Mouse (Mus musculus) embryonic facial prominence, embryonic 15.5 days (tissue): ENCODE results near the gene Sec24a. TPM values are rescaled to one million over a fixed set of nuclear protein-coding genes. Genes with fewer than 3 reads are reported as not detected.

Experiments used
- ATAC-seq: fragments of 200-750 bp; cut with Nextera tagmentation; 2 replicates; pipeline ENCODE4 v1.8.0; 2017; ENCODE audit warnings: low read depth, moderate TSS enrichment; ENCODE audit not compliant: insufficient number of reproducible peaks, low FRiP score, low TSS enrichment
- H3K27ac ChIP-seq: fragments of 300-500 bp; sonication (generic); replicated peaks from 2 replicates; pipeline ENCODE4 v1.5.1; 2015; ENCODE audit warnings: mild to moderate bottlenecking, inconsistent platforms
- H3K27me3 ChIP-seq: fragments of 300-500 bp; sonication (generic); 2 replicates; pipeline ENCODE4 v1.6.1; 2015; ENCODE audit warnings: inconsistent platforms
- H3K36me3 ChIP-seq: fragments of 300-500 bp; sonication (generic); 2 replicates; pipeline ENCODE4 v1.6.1; 2015; ENCODE audit warnings: mild to moderate bottlenecking, inconsistent platforms
- H3K4me1 ChIP-seq: fragments of 300-500 bp; sonication (generic); 2 replicates; pipeline ENCODE4 v1.6.1; 2015; ENCODE audit warnings: inconsistent platforms
- H3K4me2 ChIP-seq: fragments of 300-500 bp; sonication (generic); replicated peaks from 2 replicates; pipeline ENCODE4 v1.6.1; 2015; ENCODE audit warnings: mild to moderate bottlenecking, inconsistent platforms
- H3K4me3 ChIP-seq: fragments of 300-500 bp; sonication (generic); replicated peaks from 2 replicates; pipeline ENCODE4 v1.5.1; 2015; ENCODE audit warnings: mild to moderate bottlenecking, inconsistent platforms
- H3K9ac ChIP-seq: fragments of 300-500 bp; sonication (generic); 2 replicates; pipeline ENCODE4 v1.6.1; 2015; ENCODE audit warnings: inconsistent platforms
- H3K9me3 ChIP-seq: fragments of 300-500 bp; sonication (generic); replicated peaks from 2 replicates; pipeline ENCODE4 v1.6.1; 2016; ENCODE audit warnings: inconsistent platforms
- WGBS: fragments of 180-500 bp; shearing (Covaris S2); methylation state at CpG from one replicate; pipeline ENCODE4 v1.1.7; 2015; 5-methylcytosine and 5-hydroxymethylcytosine counted together
- polyA plus RNA-seq: library from polyadenylated mRNA; unstranded; fragments of >200 nt; fragmentation: Nextera tagmentation; extraction: Ambion mirVana; gene quantifications from 2 replicates; pipeline ENCODE4 v1.2.1, GENCODE M21; 2015

The Sec24a gene
- polyA plus RNA-seq, 1 experiment from 2014 or later = 17.4 TPM

DNA sequence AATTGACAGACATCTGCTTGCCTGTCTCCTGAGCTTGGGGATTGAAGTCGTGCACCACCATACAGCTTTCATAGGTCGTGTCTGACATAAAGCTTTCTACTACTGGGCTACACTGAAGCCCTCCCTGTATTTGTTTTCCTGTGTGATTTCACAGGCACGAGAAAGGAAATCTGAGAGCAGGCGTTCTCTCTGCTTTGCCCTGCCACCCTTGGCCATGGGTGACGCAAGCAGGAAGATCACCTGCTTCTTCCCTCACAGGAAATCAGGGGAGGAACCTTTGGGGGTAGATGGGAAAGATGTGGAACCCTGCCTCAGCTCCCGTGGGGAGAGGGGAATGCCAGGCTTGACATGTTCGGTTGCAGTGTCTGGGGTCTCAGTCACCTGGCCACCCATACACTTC, 105.1 kb downstream of the Sec24a start:
- no peaks in the 10 kb centered on the region for H3K36me3 ChIP-seq
- WGBS = 32% methylated on average over 7 of the region's 7 CpGs
- no peak overlapping the region for H3K9ac ChIP-seq
- H3K27me3 ChIP-seq = no peaks in the 10 kb centered on the region
- H3K27ac ChIP-seq = peak overlapping the region; percentile 58
- H3K4me3 ChIP-seq = no peak overlapping the region
- no peaks in the 10 kb centered on the region for H3K9me3 ChIP-seq
- ATAC-seq = no peak
- H3K4me1 ChIP-seq = peaks cover 33% of the 10 kb centered on the region
- H3K4me2 ChIP-seq = 0 out of 2 replicates have a peak overlapping the region, but pooled peaks have one; percentile 8

GRCm38 (mm10) chr11:51656798-51657521, 106.5 kb downstream of the Sec24a start:
- H3K27me3 ChIP-seq = no peaks in the 10 kb centered on the region
- H3K4me2 ChIP-seq = no peak overlapping the region
- no peaks in the 10 kb centered on the region for H3K9me3 ChIP-seq
- H3K4me3 ChIP-seq = no peak overlapping the region
- H3K27ac ChIP-seq = no peak overlapping the region
- 61% methylated on average over 10 of the region's 10 CpGs for WGBS
- H3K4me1 ChIP-seq = peaks cover 33% of the 10 kb centered on the region
- ATAC-seq = no peak
- H3K36me3 ChIP-seq = no peaks in the 10 kb centered on the region
- no peak overlapping the region for H3K9ac ChIP-seq

GRCm38 (mm10) chr11:51654891-51655290, 108.5 kb downstream of the Sec24a start:
- H3K27ac ChIP-seq = no peak overlapping the region
- no peak for ATAC-seq
- no peak overlapping the region for H3K9ac ChIP-seq
- WGBS = 82% methylated on average over 3 of the region's 3 CpGs
- H3K4me2 ChIP-seq = no peak overlapping the region
- no peaks in the 10 kb centered on the region for H3K9me3 ChIP-seq
- H3K36me3 ChIP-seq = no peaks in the 10 kb centered on the region
- H3K4me1 ChIP-seq = peaks cover 38% of the 10 kb centered on the region
- no peak overlapping the region for H3K4me3 ChIP-seq
- H3K27me3 ChIP-seq = no peaks in the 10 kb centered on the region

GRCm38 (mm10) chr11:51653736-51654135, 109.7 kb downstream of the Sec24a start:
- H3K9me3 ChIP-seq = no peaks in the 10 kb centered on the region
- peaks cover 42% of the 10 kb centered on the region for H3K4me1 ChIP-seq
- H3K36me3 ChIP-seq = no peaks in the 10 kb centered on the region
- H3K4me3 ChIP-seq = no peak overlapping the region
- H3K27me3 ChIP-seq = no peaks in the 10 kb centered on the region
- WGBS = 85% methylated on average over 6 of the region's 6 CpGs
- no peak overlapping the region for H3K4me2 ChIP-seq
- ATAC-seq = no peak
- no peak overlapping the region for H3K9ac ChIP-seq
- no peak overlapping the region for H3K27ac ChIP-seq

DNA sequence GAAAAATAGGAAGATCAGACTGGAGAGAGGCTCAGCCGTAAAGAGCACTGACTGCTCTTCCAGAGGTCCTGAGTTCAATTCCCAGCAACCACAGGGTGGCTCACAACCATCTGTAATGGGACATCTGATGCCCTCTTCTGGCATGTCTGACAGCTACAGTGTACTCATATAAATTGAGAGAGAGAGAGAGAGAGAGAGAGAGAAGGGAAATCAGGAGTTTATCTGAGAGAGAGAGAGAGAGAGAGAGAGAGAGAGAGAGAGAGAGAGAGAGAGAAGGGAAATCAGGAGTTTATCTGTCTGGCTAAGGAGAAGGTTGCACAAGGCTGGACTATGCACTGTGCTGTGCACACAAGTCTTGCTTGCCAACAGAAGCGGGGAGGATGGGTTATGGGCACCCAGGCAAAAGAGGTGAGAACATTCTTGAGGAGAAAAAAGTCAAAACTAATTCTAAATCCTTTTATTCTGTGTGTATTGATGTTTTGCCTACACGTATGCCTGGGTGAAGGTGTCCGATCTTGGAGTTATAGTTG, 110.5 kb downstream of the Sec24a start:
- ATAC-seq = no peak
- Histone ChIP-seq H3K4me1 (peaks cover 42% of the 10 kb centered on the region), H3K4me3 (no peak overlapping the region), H3K9ac (no peak overlapping the region), H3K36me3 (no peaks in the 10 kb centered on the region), H3K27me3 (no peaks in the 10 kb centered on the region), H3K9me3 (no peaks in the 10 kb centered on the region), H3K27ac (no peak overlapping the region), H3K4me2 (no peak overlapping the region)
- whole genome bisulfite sequencing = 87% methylated on average over 4 of the region's 4 CpGs

GRCm38 (mm10) chr11:51650691-51651515, 112.5 kb downstream of the Sec24a start, which contains the start of the genes N4bp3 and D930048N14Rik:
Gene N4bp3, minus strand, starts transcription at chr11:51650842.
Gene D930048N14Rik, plus strand, starts transcription at chr11:51650954.
- ATAC-seq = peak; percentile 72

DNA sequence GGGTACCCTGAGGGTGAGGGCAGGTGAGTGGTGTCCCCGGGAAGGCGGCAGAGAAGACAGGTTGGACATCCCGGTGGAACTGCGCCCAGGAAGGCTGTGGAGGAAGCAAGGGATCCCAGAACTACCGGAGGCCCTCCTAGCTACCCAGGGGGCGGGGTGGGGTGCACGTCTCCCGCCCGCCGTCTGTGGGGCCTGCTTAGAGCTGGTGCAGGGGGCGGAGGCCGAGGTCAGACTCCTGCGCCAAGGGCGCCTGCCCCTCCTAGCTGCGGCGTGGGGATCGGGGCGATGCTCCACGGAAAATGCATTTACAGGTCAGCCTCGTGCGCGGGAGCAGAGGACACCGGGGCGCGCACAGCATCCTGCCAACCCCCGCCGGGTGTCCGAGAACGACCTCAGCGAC, 113.2 kb downstream of the Sec24a start:
- Histone ChIP-seq H3K36me3 (0 out of 2 replicates have a peak, but pooled peaks cover 4% of the 10 kb centered on the region), H3K27me3 (no peaks in the 10 kb centered on the region), H3K4me3 (peak overlapping the region; percentile 70), H3K27ac (peak overlapping the region; percentile 83), H3K4me2 (peak overlapping the region; percentile 97), H3K9ac (peak overlapping the region; percentile 62), H3K9me3 (no peaks in the 10 kb centered on the region), H3K4me1 (peaks cover 47% of the 10 kb centered on the region)
- under 1% methylated on average over 30 of the region's 30 CpGs for WGBS
- ATAC-seq = no peak

More at GRCm38 (mm10) chr11:51650691-51651515, 112.5 kb downstream of the Sec24a start, which contains the start of the genes N4bp3 and D930048N14Rik:
- no peaks in the 10 kb centered on the region for H3K27me3 ChIP-seq
- peak within 1 kb of the TSS; percentile 62 for H3K9ac ChIP-seq
- 1% methylated on average over 70 of the region's 70 CpGs for WGBS
- H3K27ac ChIP-seq = peak within 1 kb of the TSS; percentile 83
- no peaks in the 10 kb centered on the region for H3K9me3 ChIP-seq
- no peaks in the 10 kb centered on the region for H3K36me3 ChIP-seq
- peak within 1 kb of the TSS; percentile 70 for H3K4me3 ChIP-seq
- peak within 1 kb of the TSS; percentile 97 for H3K4me2 ChIP-seq
- H3K4me1 ChIP-seq = peaks cover 42% of the 10 kb centered on the region

GRCm38 (mm10) chr11:51649889-51650199, 113.6 kb downstream of the Sec24a start:
- Histone ChIP-seq H3K27me3 (no peaks in the 10 kb centered on the region), H3K4me1 (peaks cover 50% of the 10 kb centered on the region), H3K4me3 (peak overlapping the region; percentile 70), H3K27ac (peak overlapping the region; percentile 83), H3K36me3 (0 out of 2 replicates have a peak, but pooled peaks cover 8% of the 10 kb centered on the region), H3K9ac (peak overlapping the region; percentile 62), H3K9me3 (no peaks in the 10 kb centered on the region), H3K4me2 (peak overlapping the region; percentile 97)
- 4% methylated on average over 7 of the region's 7 CpGs for WGBS
- no peak for ATAC-seq

GRCm38 (mm10) chr11:51649111-51649888, 114.1 kb downstream of the Sec24a start:
- peaks cover 50% of the 10 kb centered on the region for H3K4me1 ChIP-seq
- peak overlapping the region; percentile 70 for H3K4me3 ChIP-seq
- H3K27me3 ChIP-seq = no peaks in the 10 kb centered on the region
- peak overlapping the region; percentile 62 for H3K9ac ChIP-seq
- peak overlapping the region; percentile 83 for H3K27ac ChIP-seq
- WGBS = 35% methylated on average over 11 of the region's 11 CpGs
- H3K4me2 ChIP-seq = peak overlapping the region; percentile 97
- ATAC-seq = peak; percentile 37; the same call in 1 of the 2 replicates
- no peaks in the 10 kb centered on the region for H3K9me3 ChIP-seq
- H3K36me3 ChIP-seq = 0 out of 2 replicates have a peak, but pooled peaks cover 13% of the 10 kb centered on the region

DNA sequence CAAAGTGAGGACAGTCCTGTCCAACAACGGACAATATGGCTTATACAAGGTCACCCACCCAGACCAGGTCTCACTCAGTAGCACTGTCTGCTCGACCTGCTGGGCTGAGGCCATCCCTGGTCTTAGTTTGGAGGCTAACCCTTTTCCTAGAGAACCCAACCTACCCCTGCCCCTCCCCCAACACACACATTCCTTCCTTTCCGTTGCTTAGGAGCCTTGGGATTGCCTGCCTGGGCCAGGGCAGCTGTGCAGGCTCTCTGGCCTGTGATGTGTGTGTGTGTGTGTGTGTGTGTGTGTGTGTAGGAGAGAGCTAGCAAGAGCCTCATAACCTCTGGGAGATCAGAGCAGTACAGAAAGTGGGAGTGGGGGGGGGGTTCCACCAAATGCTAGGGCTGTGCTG, 114.9 kb downstream of the Sec24a start:
- peak overlapping the region; percentile 70 for H3K4me3 ChIP-seq
- 26% methylated on average over 3 of the region's 3 CpGs for WGBS
- peak overlapping the region; percentile 97 for H3K4me2 ChIP-seq
- ATAC-seq = no peak
- H3K27me3 ChIP-seq = no peaks in the 10 kb centered on the region
- no peak overlapping the region for H3K9ac ChIP-seq
- peaks cover 56% of the 10 kb centered on the region for H3K4me1 ChIP-seq
- 0 out of 2 replicates have a peak, but pooled peaks cover 13% of the 10 kb centered on the region for H3K36me3 ChIP-seq
- peak overlapping the region; percentile 77 for H3K27ac ChIP-seq
- no peaks in the 10 kb centered on the region for H3K9me3 ChIP-seq
